Mouse (Mus musculus) lung, postnatal 0 days (tissue): ENCODE data around the gene Wscd1.

Experiments
- CTCF ChIP-seq: IDR thresholded peaks from 2 replicates; pipeline ENCODE4 v1.5.1; 2016; ENCODE audit warnings: antibody characterized with exemption, mild to moderate bottlenecking
- EP300 ChIP-seq: IDR thresholded peaks from 2 replicates; pipeline ENCODE4 v1.6.1; 2016; ENCODE audit warnings: antibody characterized with exemption, mild to moderate bottlenecking, control low read depth

- no peak for TF ChIP-seq EP300
- TF ChIP-seq CTCF = no peak
Measured at GRCm38 (mm10) chr11:71785499-71785898, 35.8 kb downstream of the Wscd1 start.
